Mouse (Mus musculus) embryo, embryonic 10.5 days (tissue): ENCODE results near the gene Gatad2b.

Experiments used
- DNase-seq: peaks from one replicate; pipeline ENCODE4 v3.0.0-alpha.2; 2015; ENCODE audit warnings: low spot score

Gene Gatad2b

DNA sequence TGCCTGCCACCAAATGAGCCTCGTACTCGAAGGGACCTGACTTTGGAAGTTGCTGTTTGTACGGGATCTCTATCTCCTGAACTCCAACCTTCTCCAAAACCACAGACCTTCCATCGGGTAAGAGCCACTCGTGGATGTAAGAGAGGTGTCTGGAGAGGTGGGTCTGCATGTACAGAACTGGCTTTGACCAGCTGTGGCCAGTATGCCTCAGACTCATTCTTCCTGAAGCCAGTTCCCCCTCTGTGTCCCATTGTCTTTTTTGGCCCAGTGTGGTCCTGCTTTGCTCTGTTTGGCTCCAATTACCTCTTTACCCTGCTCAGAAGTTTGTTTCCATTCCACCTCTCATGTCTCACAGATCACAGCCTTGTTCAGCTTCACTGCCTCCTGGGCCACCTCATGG, 85.5 kb downstream of the Gatad2b start:
- no peak for DNase-seq

DNA sequence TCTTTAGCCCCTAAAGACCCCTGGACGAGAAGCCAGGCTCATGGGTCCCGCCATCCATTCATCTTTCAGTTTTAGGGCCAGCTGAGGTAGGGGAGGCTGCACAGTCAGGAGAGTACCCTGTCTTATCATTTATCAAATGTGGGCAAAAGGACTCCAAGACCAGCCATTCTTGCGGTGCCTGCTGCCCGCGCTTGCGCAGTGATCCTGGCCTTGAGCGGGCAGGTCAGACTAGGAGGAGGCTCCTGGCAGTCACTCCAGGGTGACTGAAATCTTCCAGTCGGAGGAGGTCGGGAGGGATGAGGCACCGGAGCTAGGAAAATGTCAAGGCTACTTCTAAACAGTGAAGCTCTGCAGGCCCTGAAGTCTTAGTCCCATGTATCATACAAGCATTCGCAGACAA, 88.7 kb downstream of the Gatad2b start:
- no peak for DNase-seq

DNA sequence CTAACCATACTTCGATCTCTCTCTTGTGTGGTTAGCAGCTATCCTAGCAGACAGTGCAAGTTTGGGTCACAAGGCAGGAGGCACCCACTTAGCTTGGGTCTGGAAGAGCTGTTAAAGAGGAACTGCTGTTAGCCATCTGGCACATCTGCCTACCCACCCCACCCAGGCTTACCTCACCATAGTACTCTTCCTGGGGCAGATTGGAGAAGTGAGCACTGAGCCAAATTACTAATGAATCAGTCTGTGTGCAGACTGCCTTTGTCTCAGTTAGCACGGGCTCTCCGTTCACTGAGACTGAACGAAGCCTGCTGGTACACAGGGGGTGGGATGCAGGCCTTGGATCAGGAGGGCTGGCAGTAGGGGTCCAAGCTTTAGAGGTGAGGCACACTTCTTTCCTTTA, 90.7 kb downstream of the Gatad2b start:
- DNase-seq: no peak

DNA sequence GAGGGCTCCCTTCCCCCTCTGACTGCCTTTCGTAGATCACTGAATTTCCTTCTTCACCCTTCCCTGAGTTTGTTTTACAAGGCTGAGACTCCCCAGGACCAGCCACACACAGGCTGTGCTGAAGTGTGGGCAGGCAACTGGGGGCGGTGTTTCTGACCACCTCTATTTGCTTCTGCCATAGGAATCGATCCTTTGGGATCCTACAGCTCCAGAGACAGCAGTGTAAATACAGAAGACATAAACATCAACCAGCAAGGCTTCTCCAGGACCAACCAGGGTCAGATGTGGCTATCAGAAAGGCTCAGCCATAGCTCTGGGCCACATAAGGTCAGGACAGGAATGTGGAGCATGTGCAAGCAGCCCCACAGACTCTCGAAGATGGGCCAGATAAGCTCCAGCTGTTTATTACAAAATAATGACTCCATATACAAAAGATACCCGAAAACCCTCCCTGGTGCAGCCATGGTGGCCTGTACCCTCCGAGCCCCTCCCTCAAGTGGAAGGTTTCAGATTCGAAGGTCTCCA, 91.9 kb downstream of the Gatad2b start:
- no peak for DNase-seq

DNA sequence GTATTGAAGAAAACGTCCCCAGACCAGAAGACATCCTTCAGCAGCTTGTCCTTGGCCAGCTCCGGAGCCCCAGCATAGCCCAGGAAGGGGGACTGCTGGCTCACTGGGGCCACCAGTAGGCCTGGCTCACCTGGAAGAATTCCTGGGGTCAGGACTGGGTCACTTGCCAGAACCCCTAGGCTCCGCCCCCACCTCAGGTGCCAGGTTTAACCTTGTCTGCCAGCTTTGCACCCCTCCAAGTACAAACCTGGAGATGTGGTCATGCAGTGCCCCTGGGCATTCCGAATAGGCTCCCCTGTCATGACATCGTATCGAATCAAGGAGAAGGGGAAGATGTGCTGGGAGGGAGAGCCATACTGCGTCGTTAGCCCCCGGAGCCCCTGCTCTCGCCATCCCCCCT, 93.8 kb downstream of the Gatad2b start:
- no peak for DNase-seq

DNA sequence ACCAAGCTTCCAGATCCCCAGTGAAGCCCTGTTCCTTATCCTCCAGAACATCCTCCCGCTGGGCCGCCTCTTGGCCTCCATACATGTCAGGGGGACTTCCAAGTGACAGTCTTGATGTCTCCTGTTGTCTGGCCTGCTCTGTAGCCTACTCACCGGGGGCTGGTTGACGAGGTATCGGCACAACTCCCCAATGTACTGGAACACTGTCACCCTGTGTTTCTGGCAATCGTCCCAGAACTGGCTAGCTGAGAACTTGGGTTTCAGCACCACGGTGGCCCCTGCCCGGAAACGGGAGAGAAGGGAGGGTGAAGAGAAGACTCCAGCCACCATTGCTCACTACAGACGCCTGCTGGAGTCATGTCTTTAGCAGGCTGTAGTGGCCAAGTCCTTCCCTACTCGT, 94.5 kb downstream of the Gatad2b start:
- DNase-seq: no peak

DNA sequence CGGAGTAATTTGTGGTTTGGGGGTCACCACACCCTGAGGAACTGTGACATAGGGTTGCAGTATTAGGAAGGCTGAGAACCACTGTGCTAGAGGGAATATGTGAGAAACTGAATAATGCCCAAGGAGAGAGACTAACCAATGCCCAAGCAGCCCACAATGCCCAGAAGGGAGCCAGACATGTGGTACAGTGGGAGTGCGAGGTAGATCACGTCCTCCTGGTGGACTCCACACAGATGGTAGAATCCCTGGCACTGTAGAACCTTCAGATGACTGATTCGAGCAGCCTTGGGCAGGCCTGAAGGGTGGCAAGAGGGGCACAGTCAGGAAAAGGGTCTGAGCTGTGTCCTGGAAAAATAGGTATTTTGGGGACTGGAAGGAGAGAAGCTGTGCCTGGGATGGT, 95.2 kb downstream of the Gatad2b start:
- DNase-seq: no peak

DNA sequence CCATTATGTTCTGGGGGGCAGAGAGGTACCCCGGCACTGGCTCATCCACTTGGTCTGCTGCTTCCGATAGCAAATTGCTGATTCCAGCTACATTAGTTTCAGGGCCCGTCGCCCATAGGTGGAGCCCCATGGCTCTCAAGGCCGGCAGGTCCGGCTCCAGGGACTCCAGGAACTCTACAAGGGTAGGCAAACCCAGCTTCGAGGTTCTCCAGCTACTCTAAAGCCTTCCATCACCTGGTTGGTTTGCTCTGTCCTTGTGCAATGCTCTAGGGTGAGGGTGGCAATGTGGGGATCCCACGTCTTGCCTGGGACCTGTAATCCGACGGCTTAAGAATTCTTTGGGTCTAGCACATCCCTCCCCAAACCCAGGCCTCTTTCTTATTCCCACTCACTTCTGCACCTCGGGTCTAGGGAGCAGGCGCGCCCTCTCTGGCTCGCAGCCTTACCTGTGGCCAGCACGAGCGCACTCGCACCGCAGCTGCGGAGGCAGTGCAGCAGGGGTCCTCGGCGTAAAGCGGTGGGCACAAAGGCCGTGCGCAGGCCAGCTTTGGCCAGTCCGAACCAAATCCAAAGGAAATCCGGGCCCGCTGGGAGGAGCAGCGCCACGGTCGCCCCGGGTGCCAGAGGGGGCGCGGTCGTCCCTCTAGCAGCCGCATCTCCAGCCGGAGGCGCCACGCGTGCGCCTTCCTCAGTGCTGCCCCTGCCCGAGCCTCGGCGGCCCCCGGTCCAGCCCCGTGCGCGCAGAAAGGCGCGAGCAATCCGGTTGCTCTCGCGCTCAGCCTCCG, 95.9 kb downstream of the Gatad2b start:
- DNase-seq: peak; percentile 77

DNA sequence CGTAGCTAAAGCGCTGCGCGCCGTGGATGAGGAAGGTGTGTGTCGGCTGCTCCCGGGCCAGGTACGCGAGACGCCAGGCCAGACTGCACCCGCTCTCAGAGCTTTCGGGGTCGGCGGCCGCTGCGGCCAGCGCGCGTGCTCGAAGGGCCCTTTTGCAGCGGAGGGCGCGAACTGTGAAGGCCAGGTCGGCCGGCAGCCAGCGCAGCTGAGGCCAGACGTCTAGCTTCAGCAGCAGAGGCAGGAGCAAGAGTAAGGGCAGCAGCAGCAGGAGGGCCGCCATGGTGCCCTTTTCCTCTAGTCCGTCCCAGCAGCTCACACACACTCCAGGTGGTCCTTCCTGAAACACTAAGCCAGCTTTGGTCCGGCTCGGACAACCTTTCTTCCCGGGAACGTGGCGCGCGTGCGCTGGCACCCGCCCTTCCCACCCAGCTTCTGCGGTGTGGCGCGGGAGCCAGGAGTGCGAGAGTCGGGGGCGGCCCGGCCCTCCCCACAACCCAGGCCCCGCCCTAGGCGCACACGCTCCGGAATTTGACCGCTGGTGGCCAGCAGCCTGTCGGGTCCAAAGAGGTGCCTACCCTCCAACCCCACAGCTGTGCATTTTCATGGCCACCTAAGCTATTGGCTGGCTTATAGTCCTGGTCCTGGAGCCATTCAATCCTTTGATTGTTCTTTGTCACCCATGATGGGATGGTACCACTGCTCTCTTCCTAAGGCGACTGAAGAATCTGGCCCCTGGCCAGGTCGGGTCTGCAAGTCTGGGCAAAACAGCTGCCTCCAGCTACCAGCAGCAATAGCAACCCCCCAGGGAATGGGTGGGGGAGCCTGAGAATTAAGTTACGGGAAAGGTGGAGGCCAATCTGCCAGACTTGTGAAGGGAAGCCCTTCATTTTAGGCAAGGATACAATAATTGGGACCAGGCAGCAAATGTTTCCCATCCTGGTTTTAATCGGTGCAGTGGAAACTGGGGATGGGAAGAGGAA, 96.8 kb downstream of the Gatad2b start, which contains the start of gene Slc27a3:
Gene Slc27a3, minus strand, starts transcription at position 428 of the 980 bp plus-strand sequence.
- peak; percentile 75 for DNase-seq

DNA sequence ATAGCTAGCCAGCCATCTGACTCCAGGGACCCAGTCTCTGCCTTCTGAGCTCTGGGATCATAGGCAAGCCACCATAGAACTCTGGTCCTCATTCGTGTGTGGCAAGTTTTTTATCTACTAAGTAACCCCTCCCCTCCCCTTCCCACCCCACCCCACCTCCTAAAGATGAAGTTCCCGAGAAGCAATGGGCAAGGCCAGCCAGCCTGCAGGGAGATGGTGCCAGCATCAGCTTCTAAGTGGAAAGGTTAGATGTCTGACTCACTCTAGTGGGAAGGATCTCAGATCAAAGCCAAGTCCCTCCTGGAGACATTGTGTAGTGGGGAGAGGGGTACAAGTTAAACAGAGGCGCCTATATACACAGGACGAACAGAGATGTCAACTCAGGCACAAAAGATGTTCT, 98.0 kb downstream of the Gatad2b start:
- no peak for DNase-seq

DNA sequence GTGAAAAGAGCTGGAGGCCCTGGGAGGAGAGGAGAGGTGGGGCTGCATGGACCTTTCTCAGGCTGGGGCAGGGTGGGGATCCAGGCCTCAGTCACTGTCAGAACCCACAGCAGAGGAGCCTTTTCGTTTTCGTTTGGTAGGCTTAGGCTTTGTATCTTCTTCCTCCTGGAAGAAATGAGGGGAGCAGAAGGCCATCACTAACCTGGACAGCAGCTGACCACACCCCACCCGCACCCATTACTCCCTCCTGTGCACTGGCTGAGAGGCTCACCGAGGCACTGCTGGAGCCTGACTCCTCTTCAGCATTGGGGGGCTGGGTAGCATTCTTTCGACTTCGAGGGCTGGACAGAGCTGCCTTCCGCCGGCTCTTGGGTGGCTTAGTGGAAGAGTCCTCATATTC, 99.0 kb downstream of the Gatad2b start:
- no peak for DNase-seq

DNA sequence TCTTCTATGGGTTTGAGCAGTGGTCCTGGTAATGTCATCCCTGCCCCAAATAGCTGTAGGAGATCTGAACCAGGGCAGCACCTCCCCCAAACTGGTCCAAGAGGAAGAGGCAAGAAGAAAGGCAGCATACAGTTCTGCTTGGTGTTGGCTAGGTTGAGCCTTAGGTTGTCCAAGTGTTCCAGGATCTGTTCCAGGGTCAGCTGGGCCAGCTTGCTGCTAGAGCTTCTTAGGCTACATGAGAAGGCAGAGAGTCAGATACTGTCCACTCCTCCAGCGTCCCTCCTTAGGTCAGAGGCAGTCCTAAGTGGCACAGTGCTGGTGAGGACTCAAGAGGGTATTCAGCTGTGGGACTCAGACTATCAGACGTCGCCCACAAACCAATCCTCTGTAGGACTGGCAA, 99.7 kb downstream of the Gatad2b start:
- no peak for DNase-seq

DNA sequence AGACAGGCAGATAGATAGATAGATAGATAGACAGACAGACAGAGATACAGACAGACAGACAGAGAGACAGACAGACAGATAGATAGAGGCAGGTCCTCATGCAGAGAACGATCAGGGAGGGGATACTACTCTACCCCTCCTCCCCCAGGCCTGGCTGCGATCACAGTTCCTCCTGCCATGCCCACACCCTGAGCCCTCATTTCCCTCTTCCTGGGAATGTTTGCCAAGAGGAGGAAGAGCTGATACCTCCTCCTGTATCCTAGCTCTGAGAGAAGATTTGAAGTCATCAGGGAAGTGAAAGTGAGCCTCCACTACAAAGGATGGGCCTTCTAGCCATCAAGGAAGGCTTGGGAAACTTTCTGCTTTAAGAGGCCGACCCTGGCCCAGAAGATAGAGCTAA, 102.7 kb downstream of the Gatad2b start:
- DNase-seq: no peak

DNA sequence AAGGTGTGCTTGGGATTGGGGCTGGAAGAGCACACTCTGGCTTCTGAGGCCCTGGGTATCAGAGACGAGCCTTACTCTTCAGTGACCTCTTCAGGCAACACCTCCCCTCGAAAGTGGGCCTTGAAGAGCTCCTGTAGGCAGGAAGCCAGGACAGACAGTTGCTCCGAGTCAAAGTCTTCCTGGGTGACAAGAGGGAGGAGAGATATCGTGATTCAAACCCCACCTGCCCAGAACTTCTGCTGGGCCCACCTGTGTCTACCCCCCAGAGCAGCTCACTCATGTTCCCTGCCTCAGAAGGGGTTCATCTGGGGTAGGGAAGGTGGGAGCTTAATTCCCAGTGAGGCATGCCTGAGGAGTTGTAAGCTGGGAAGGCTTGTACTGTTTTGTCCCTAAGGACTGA, 108.0 kb downstream of the Gatad2b start:
- DNase-seq: no peak

DNA sequence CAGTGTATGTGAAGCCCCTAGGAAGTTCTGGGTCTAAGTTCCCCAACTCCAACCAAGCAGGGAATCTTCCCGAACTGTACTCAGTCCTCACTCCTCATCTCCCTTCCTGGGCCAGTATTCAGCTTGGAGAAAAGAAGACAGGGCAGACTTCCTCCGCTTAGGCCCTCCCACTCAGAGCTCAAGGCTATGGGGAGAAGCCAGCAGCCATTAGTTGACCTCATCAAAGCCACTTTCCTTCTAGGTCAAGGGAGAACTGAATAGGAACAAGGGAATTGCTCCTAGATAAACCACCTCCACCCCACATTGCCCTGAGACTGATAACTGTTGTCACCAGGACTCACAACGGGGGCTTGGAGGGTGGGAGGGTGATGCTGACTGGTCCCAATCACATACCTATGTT, 111.1 kb downstream of the Gatad2b start:
- DNase-seq: no peak

DNA sequence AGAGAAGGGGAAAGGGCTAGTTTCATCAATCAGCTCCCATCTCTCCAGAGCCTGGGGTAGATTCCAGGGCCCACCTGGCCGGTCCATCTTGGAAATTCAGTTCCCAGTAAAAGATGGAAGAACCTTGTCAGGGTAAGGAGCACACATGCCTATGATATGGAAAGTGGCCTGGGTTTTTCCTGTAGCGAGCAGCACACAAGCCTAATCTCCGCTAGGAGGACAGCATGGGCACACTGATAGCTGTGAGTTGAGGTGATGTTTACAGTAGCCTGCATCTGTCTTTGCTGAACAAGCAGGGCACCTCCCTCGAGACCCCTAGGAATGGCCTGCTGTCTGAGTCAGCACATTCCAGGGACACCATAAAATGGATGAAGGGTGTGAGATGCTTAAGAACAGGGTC, 111.6 kb downstream of the Gatad2b start:
- no peak for DNase-seq

DNA sequence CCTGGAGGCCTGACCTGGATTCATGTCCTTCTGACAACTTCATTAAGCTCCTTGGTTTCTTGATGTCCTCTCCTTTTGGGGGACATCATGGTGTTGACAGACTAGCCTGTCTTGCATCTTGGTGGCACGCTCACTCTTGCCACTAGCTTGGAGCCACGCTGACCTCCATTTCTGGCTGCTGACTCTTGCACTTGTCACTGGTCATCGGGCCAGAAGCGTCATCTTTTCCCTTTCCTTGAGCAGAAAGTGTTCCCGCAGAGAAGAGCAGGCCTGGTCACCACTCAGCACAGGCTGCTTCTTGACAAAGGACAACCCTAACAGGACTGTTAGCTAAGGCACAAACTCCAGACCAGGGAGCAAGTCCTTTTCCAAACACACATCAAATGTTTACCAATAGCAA, 113.4 kb downstream of the Gatad2b start:
- no peak for DNase-seq

DNA sequence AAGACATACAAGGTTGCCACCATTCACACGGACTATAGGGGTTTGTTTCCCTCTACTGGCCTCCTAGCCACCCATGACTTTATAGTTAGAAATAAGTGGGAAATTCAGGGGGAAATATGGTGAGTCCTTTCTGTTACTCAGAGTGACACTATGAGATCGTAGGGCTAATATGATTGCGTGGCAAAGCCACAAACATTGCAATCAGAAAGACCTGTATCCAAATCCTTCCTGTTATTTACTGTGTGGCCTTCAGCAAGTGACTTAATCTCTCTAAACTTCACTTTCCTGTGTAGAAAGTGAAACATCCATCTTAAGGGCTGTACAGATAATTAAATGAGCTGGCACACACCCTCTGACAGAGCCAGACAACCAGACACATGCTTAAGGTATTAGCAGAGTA, 115.7 kb downstream of the Gatad2b start:
- no peak for DNase-seq

DNA sequence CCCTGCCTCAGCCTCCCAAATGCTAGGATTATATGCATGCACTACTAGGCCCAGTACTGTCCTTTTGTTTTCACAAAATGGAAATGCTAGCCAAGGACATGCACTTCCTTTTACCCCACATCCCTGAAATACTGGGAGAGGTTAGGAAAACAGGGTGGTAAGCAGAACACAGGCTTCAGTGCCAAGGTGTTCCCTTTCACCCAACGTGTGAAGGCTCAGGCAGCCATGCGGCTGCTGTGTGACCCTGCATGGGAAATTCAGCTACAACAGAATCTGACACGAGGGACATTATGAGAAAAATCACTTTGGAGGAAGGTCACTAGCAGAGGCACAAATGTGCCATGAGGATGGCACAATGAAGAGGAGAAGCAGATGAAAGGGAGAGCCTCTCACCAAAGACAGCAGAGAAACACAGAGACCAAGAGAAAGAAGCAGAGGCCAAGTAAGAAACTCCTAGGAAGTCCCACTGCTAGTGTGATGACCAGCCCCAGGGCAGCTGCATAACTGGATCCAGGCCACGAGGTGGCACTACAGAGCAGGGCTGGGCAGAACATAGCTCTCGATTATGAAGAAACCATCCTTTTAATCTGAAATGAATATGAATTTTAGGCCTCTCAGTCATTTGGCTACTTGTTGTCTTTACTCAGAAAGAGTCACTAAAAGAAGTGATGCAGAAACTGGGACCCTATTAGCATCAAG, 119.5 kb downstream of the Gatad2b start:
- peak; percentile 79 for DNase-seq

DNA sequence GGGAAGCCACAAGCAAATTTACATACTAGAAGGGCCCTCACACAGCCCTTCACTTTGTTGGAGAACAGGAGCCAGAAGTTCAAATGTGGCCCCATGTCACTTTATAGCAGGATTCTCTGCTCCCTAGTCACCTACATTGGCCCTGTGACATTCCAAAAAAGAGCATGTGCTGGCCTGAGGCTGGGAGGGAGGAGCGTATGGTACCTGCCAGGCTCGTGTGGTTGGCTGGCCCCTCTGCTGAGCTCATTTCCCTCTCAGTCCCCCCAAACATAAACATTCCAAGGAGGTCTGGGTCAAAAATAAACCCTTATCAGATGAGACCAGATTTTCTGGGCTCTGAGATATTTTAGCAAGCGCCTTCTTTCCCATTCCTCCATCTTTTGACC, 120.0 kb downstream of the Gatad2b start:
- no peak for DNase-seq
